Mouse (Mus musculus) skeletal muscle tissue, postnatal 0 days (tissue): ENCODE measurements around the gene Mpdz. TPM values are rescaled to one million over a fixed set of nuclear protein-coding genes. Genes with fewer than 3 reads are reported as not detected.

Experiments
- polyA plus RNA-seq: library from polyadenylated mRNA; unstranded; fragments of >200 nt; fragmentation: Nextera tagmentation; extraction: Ambion mirVana; gene quantifications from 2 replicates; pipeline ENCODE4 v1.2.1, GENCODE M21; 2015

Mpdz gene
- polyA plus RNA-seq: 19.9 and 20.6 TPM in 2 replicates

DNA sequence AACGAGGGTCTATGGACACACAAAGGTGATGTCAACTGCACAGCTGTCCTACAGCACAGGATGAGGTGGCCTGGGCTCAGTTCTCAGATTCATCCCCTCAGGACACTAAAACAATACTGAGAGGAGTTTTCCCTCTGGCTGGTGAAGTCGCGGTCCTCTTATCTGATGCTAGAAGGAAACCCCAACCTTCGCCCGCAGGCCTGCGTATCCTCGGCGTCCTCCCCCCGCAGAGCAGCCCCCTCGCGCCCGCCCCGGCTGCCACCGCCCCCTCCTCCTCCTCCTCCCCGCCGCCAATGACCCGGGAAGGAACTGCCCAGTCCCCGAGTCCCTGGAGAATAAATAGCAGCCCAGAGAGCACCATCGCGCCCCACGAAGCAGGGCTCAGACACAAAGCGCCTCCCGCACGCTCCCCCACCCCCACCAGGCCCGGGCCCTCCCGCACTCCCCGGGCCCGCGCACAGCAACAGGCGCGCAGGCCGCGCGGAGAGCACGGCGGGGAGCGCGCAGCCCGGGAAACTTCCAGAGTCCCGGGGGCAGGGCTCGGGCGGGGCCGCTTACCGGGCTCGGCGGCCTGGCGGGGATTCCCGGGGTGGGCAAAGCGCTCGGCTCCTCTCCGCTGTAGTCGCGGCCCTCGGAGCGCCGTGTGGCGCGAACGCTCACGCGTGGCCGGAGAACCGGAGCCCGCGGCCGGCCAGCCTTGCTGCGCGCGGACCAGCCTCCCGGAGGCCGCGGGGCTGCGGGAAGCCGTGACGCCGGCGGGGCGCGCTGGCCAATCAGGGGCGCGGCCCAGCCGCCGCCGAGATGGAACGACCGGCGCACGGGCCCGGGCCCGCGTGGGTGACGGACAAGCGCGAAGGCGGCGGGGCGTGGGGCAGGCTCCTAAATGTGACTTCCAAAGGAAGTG, at the start of gene Mpdz:
Gene Mpdz, minus strand, starts transcription at position 738 of the 904 bp plus-strand sequence.

